Mouse (Mus musculus) liver, embryonic 15.5 days (tissue): ENCODE results near the gene Ankrd24. TPM values are rescaled to one million over a fixed set of nuclear protein-coding genes. Genes with fewer than 3 reads are reported as not detected.

Experiments used
- ATAC-seq: fragments of 200-750 bp; cut with Nextera tagmentation; 2 replicates; pipeline ENCODE4 v1.8.0; 2017; ENCODE audit warnings: moderate number of reproducible peaks, mild to moderate bottlenecking, moderate library complexity; ENCODE audit not compliant: insufficient read depth
- H3K27ac ChIP-seq: fragments of 300-500 bp; sonication (generic); replicated peaks from 2 replicates; pipeline ENCODE4 v1.5.1; 2015; ENCODE audit warnings: mild to moderate bottlenecking, inconsistent platforms
- H3K27me3 ChIP-seq: fragments of 300-500 bp; sonication (generic); 2 replicates; pipeline ENCODE4 v1.6.1; 2015; ENCODE audit warnings: mild to moderate bottlenecking, inconsistent platforms
- H3K36me3 ChIP-seq: fragments of 300-500 bp; sonication (generic); replicated peaks from 2 replicates; pipeline ENCODE4 v1.6.1; 2015; ENCODE audit warnings: moderate library complexity, mild to moderate bottlenecking, inconsistent platforms
- H3K4me1 ChIP-seq: fragments of 300-500 bp; sonication (generic); replicated peaks from 2 replicates; pipeline ENCODE4 v1.6.1; 2015; ENCODE audit warnings: inconsistent platforms
- H3K4me2 ChIP-seq: fragments of 300-500 bp; sonication (generic); 2 replicates; pipeline ENCODE4 v1.6.1; 2015; ENCODE audit warnings: moderate library complexity, mild to moderate bottlenecking, inconsistent platforms
- H3K4me3 ChIP-seq: fragments of 300-500 bp; sonication (generic); replicated peaks from 2 replicates; pipeline ENCODE4 v1.5.1; 2015; ENCODE audit warnings: mild to moderate bottlenecking, inconsistent platforms
- H3K9ac ChIP-seq: fragments of 300-500 bp; sonication (generic); 2 replicates; pipeline ENCODE4 v1.6.1; 2015; ENCODE audit warnings: moderate library complexity, mild to moderate bottlenecking, inconsistent platforms
- H3K9me3 ChIP-seq: fragments of 300-500 bp; sonication (generic); replicated peaks from 2 replicates; pipeline ENCODE4 v1.6.1; 2016; ENCODE audit warnings: inconsistent platforms
- WGBS: fragments of 180-500 bp; shearing (Covaris S2); methylation state at CpG from one replicate; pipeline ENCODE4 v1.1.7; 2015; ENCODE audit warnings: mixed read lengths; ENCODE audit not compliant: insufficient replicate concordance; 5-methylcytosine and 5-hydroxymethylcytosine counted together
- polyA plus RNA-seq: library from polyadenylated mRNA; unstranded; fragments of >200 nt; fragmentation: Nextera tagmentation; extraction: Ambion mirVana; gene quantifications from 2 replicates; pipeline ENCODE4 v1.2.1, GENCODE M21; 2015

Ankrd24 gene
- polyA plus RNA-seq, 1 experiment from 2014 or later: 1.8 TPM

- H3K4me1 ChIP-seq: peaks cover 49% of the 10 kb centered on the region
- no peaks in the 10 kb centered on the region for H3K36me3 ChIP-seq
- H3K9ac ChIP-seq: peak overlapping the region; percentile 59
- H3K9me3 ChIP-seq: no peaks in the 10 kb centered on the region
- peak; percentile 9 for ATAC-seq
- no peaks in the 10 kb centered on the region for H3K27me3 ChIP-seq
- peak overlapping the region; percentile 85 for H3K4me2 ChIP-seq
- H3K4me3 ChIP-seq: peak overlapping the region; percentile 69
- 2% methylated on average over 14 of the region's 14 CpGs for WGBS
- H3K27ac ChIP-seq: peak overlapping the region; percentile 96
Observed at GRCm38 (mm10) chr10:81605666-81605973, 22.7 kb upstream of the Ankrd24 start.

GRCm38 (mm10) chr10:81605974-81606751, 22.2 kb upstream of the Ankrd24 start, which contains the start of gene BC025920:
Gene BC025920, plus strand, starts transcription at chr10:81606270.
- Histone ChIP-seq H3K4me1 (peaks cover 44% of the 10 kb centered on the region), H3K9me3 (no peaks in the 10 kb centered on the region), H3K4me2 (peak within 1 kb of the TSS; percentile 85), H3K4me3 (peak within 1 kb of the TSS; percentile 69), H3K27me3 (no peaks in the 10 kb centered on the region), H3K9ac (peak within 1 kb of the TSS; percentile 59), H3K27ac (peak within 1 kb of the TSS; percentile 96), H3K36me3 (no peaks in the 10 kb centered on the region)
- under 1% methylated on average over 39 of the region's 39 CpGs for WGBS
- ATAC-seq: peak; percentile 89

GRCm38 (mm10) chr10:81608308-81608707, 20.0 kb upstream of the Ankrd24 start:
- no peaks in the 10 kb centered on the region for H3K9me3 ChIP-seq
- H3K4me2 ChIP-seq: no peak overlapping the region
- H3K4me3 ChIP-seq: no peak overlapping the region
- H3K27me3 ChIP-seq: no peaks in the 10 kb centered on the region; the same call in 1 of the 2 replicates
- H3K36me3 ChIP-seq: no peaks in the 10 kb centered on the region
- no peak overlapping the region for H3K9ac ChIP-seq
- no peak overlapping the region for H3K27ac ChIP-seq
- ATAC-seq: no peak
- H3K4me1 ChIP-seq: peaks cover 26% of the 10 kb centered on the region
- 84% methylated on average over 1 of the region's 1 CpGs for WGBS

DNA sequence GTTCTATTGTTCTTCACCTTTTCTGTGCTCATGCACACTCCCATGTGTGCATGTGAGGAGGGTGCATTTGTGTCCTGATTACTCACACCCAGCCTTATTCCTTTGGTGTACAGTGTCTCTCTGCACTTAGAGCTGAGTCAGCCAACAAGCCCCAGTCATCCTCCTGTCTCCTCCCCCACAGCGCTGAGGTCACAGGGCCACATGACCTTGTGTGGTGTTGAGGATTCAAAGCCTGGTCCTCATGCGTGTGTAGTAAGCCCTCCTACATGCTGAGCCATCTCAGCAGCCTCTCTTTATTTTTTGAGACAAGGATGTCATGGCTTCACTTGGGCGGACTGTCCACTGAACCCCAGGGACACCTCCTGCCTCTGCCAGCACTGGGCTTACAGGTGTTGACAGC, 15.6 kb upstream of the Ankrd24 start:
- no peak for ATAC-seq
- no peaks in the 10 kb centered on the region for H3K9me3 ChIP-seq
- no peaks in the 10 kb centered on the region for H3K4me1 ChIP-seq
- WGBS: 55% methylated on average over 3 of the region's 3 CpGs
- no peaks in the 10 kb centered on the region for H3K36me3 ChIP-seq
- H3K9ac ChIP-seq: no peak overlapping the region
- no peak overlapping the region for H3K27ac ChIP-seq
- no peak overlapping the region for H3K4me2 ChIP-seq
- no peaks in the 10 kb centered on the region; the same call in 1 of the 2 replicates for H3K27me3 ChIP-seq
- H3K4me3 ChIP-seq: no peak overlapping the region

DNA sequence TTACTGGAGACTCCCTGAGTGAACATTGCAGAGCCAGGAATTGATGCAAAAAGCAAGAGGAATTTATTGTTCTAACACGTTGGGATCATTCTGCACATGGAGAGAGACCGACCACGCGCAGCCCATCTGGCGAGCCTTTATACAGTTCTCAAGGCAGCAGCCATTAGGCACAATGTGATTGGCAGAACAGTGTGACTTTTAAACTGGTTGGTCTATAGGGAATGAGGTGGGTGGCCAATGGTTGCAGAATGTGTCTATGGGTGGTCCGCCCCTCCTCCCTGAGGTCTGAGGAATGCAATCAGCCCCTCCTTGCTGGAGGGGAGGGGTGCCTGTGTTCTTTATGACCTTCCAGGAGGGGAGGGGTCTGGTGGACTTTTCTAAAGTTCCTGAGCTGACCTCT, 12.9 kb upstream of the Ankrd24 start:
- ATAC-seq: no peak
- 71% methylated on average over 6 of the region's 6 CpGs for WGBS
- H3K27me3 ChIP-seq: no peaks in the 10 kb centered on the region; the same call in 1 of the 2 replicates

DNA sequence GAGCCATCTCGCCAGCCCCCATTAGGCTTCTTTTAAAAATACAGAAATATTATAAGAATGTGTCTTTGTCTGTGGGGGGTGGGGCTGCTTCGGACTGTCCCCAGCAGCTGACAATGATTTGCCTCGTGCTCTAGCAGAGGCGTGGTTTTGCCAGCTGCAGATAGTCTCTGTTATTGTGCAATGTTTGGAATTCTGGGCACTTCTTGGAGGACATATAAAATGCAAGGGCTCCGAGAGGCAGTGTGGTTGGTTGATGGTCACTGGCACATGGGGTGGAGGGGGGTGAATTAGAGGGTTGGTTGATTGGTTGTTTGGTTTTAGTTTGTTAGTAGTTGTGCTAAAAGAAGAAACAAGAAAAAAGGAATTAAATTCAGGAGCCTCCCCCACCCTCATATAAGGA, 8.4 kb upstream of the Ankrd24 start:
- no peak for ATAC-seq
- no peaks in the 10 kb centered on the region for H3K9me3 ChIP-seq
- H3K4me3 ChIP-seq: no peak overlapping the region
- no peak overlapping the region for H3K9ac ChIP-seq
- WGBS: 56% methylated on average over 5 of the region's 5 CpGs
- H3K36me3 ChIP-seq: peaks cover 4% of the 10 kb centered on the region; the same call in 1 of the 2 replicates
- H3K4me2 ChIP-seq: no peak overlapping the region
- H3K27me3 ChIP-seq: no peaks in the 10 kb centered on the region
- no peak overlapping the region for H3K27ac ChIP-seq
- peaks cover 12% of the 10 kb centered on the region for H3K4me1 ChIP-seq

More for the DNA sequence above, 12.9 kb upstream of the Ankrd24 start:
- no peaks in the 10 kb centered on the region for H3K9me3 ChIP-seq
- H3K4me1 ChIP-seq: no peaks in the 10 kb centered on the region
- no peak overlapping the region for H3K4me3 ChIP-seq
- no peak overlapping the region for H3K9ac ChIP-seq
- H3K27ac ChIP-seq: no peak overlapping the region
- no peak overlapping the region for H3K4me2 ChIP-seq
- no peaks in the 10 kb centered on the region for H3K36me3 ChIP-seq

DNA sequence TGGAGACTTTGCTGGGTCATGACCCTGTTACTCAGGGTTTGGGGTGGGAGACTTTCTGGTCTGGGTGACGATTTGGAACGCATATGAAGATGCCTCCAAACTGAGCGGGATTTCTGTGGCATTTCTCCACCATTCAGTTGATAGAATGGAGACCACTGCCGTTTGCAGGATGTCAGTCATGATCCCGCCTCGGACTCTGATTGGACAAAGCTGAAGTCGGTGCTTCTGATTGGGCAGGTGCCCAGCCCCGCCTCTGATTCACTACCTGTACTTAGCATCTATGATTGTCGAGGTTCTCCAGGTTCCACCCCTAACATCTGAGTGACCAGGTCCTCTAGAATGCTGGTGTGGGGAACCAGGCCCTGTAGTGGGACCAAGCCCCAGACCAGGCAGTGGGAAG, 7.6 kb upstream of the Ankrd24 start:
- Histone ChIP-seq H3K4me1 (peaks cover 12% of the 10 kb centered on the region), H3K27me3 (no peaks in the 10 kb centered on the region), H3K27ac (no peak overlapping the region), H3K4me3 (no peak overlapping the region), H3K4me2 (no peak overlapping the region), H3K36me3 (peaks cover 4% of the 10 kb centered on the region; the same call in 1 of the 2 replicates), H3K9ac (no peak overlapping the region), H3K9me3 (no peaks in the 10 kb centered on the region)
- no peak for ATAC-seq
- WGBS: 47% methylated on average over 9 of the region's 9 CpGs

DNA sequence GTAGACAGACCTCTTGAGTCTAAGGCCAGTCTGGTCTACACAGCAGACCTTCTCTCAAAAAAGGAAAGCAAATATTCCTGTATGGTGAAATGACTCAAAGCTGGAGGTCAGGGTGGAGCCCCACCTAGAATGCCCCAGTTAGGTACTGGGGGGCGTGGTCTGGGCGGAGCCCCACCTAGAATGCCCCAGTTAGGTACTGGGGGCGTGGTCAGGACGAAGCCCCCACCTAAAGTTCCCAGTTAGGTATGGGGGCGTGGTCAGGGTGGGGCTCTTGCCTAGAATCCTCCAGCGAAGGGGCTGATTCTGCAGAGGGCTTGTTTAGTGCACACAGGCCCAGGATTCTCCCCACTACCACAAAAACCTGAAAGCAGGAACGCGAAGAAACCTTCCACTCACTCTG, 4.9 kb upstream of the Ankrd24 start:
- ATAC-seq: no peak
- Histone ChIP-seq H3K36me3 (peaks cover 4% of the 10 kb centered on the region; the same call in 1 of the 2 replicates), H3K27ac (no peak overlapping the region)

GRCm38 (mm10) chr10:81626101-81626993, 2.0 kb upstream of the Ankrd24 start:
- Histone ChIP-seq H3K4me1 (peaks cover 35% of the 10 kb centered on the region), H3K9me3 (no peaks in the 10 kb centered on the region), H3K36me3 (peaks cover 4% of the 10 kb centered on the region; the same call in 1 of the 2 replicates), H3K4me3 (peak overlapping the region; percentile 73), H3K27ac (peak overlapping the region; percentile 92), H3K27me3 (no peaks in the 10 kb centered on the region), H3K4me2 (peak overlapping the region; percentile 93), H3K9ac (peak overlapping the region; percentile 72)
- no peak for ATAC-seq
- 78% methylated on average over 22 of the region's 22 CpGs for WGBS

More for the DNA sequence above, 4.9 kb upstream of the Ankrd24 start:
- Histone ChIP-seq H3K27me3 (no peaks in the 10 kb centered on the region), H3K4me1 (peaks cover 34% of the 10 kb centered on the region), H3K4me3 (no peak overlapping the region), H3K4me2 (no peak overlapping the region), H3K9ac (no peak overlapping the region), H3K9me3 (no peaks in the 10 kb centered on the region)
- 47% methylated on average over 8 of the region's 8 CpGs for WGBS

DNA sequence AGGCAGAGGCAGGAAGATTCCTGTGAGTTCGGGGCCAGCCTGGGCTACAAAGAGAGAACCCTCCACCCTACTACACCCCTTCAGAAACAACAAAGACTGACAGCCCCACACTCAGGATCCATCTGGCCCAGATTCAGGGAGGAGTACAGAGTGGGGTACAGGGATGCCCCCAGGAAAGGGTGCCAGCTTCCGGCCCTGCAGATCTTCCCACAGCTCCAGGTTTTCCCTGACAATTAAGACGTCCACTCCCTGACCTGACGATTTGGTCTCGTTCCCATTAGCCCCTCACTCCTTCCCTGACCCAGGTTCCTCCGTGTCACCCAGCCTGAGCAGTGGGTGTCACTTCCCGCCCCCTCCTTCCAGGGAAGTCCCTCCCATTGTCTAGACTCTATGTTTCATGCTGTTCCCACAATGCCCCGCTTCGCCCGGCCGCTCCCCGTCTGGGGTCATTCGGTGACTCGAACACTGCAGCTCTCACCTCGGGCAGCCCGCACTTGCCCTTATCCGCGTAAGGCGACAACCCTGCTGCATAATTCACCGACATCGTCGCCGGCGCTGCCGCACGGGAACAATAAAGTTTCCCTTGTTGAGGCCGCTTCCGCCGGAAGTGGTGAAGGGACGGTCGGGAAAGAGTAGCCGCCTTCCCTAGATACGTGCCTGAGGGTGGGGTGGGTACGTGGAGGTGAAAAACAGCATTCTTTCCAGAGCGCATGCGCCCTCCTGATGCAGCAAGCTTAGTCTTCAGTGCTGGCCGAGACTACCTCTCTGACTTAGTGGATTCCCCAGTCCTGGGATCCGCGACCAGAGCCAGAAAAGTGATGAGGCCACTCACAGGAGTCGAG, 1.1 kb upstream of the Ankrd24 start, which contains the start of gene Sirt6:
Sirt6 (minus strand) TSS at position 804 of the 842 bp plus-strand sequence.
- Histone ChIP-seq H3K36me3 (peaks cover 4% of the 10 kb centered on the region; the same call in 1 of the 2 replicates), H3K4me1 (peaks cover 35% of the 10 kb centered on the region), H3K27me3 (no peaks in the 10 kb centered on the region), H3K4me3 (peak within 1 kb of the TSS; percentile 73), H3K9me3 (no peaks in the 10 kb centered on the region), H3K4me2 (peak within 1 kb of the TSS; percentile 93), H3K27ac (peak within 1 kb of the TSS; percentile 92), H3K9ac (peak within 1 kb of the TSS; percentile 72)
- WGBS: 4% methylated on average over 40 of the region's 40 CpGs
- ATAC-seq: peak; percentile 89
